Mouse (Mus musculus): ENCODE data around the gene Mcm5.

Mcm5 gene

DNA sequence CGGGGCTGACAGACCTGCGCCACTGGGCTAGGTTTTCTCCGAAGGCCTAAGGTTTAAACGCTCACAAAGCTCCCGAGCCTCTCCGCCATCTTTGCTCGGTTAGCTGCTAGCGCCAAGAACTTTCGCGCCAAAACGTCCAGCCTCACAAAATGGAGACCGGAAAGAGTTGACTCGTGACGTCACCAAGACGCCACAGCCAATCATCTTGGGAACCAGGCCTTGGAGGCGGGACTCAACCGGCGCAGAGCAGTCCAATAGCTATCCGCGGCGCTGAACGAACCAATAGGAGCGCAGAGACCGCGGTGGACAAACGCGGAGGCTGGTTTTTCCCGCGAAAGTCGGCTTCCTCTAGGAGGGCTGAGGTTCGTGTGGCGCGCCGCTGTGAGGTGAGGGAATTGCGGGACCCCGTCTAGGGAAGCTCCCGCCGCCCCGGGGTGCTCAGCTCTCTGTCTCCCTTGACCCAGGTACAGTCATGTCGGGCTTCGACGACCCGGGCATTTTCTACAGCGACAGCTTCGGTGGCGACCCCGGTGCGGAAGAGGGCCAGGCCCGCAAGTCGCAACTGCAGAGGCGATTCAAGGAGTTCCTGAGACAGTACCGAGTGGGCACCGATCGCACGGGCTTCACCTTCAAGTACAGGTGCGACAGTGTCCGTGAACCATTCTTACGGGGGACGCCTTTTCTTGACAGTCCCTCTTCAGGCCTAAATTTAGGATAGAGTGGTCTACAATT, at the start of gene Mcm5:
TSS of gene Mcm5 (plus strand) at position 334 of the 732 bp plus-strand sequence.
- peak; percentile 98 to 99 for DNase-seq (ENCODE audit: low spot score in 2 of 2)

DNA sequence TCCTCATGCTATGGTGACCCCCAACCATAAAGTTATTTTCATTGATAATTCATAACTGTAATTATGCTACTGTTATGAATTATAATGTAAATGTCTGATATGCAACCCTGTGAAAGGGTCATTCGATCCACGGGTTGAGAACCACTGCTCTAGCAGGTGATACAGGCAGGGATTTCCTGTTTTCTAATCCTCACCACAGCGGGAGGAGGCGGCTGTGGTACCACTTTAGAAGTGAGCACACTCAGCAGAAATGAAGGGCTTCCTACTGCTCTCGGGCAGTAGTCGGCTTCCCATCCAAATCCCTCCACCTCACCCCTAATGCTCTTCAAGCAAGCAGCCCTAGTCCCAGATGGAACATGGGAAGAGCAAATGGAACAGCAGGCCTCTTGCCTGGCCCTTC, 49.3 kb upstream of the Mcm5 start:
- no peak for DNase-seq (ENCODE audit: low spot score in 2 of 2)

DNA sequence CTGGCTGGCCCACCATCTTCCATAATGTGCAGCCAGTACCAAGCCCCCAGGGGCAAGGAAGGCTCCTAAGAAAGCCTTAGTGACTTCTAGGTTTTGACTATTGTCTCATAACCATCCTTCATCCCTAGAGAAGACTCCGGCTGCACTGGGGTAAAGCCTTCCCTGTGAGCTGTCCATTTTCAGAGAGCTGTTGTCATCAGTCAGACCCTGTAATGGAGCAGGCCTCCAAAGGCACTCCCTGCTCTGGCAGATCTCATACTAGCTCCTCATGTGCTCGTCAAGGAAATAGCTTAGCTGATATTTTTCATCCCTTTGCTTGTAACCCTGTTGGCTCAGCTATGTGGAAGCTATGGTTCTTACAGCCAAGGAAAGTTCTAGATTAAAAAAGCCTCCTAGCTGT, 48.6 kb upstream of the Mcm5 start:
- no peak for DNase-seq (ENCODE audit: low spot score in 2 of 2)

DNA sequence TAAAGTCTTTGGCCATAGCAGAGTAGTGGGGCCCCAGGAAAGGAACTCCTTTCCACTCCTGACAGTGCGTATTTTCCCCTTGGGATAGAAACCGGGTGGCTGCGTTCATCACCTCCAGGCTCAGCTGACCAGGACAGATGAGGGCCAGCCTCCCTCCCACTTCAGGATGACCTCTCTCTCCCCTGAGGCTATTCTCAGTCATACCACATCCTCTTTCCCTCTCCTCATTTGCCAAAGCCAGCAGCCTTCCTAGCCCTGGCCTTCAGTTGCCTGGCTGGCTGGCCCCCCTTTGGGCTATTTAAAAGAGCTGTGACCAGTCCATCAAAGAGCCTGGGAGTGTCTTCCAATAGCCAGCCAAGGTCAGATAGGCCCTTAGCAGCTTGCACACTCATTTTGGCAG, 46.1 kb upstream of the Mcm5 start:
- no peak for DNase-seq (ENCODE audit: low spot score in 2 of 2)

DNA sequence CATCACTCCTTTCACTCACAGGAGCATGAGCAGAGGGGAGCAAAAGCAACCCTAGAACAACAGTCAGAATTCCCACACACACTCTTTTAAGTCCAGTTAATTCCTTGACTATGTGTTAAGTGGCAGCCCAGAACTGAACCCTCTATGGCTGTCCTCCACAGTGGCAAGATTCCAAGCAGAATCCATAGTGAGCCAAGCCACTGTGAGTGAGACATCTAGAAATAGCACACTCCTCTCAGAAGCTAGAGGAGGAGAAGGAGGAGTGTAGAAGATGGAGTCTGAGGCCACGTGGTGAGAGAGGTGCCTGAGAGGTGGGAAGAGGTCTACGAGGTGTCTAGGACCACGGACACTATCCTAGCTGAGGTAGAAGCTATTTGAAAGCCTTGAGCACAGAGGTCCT, 44.6 kb upstream of the Mcm5 start:
- no peak for DNase-seq (ENCODE audit: low spot score in 2 of 2)

DNA sequence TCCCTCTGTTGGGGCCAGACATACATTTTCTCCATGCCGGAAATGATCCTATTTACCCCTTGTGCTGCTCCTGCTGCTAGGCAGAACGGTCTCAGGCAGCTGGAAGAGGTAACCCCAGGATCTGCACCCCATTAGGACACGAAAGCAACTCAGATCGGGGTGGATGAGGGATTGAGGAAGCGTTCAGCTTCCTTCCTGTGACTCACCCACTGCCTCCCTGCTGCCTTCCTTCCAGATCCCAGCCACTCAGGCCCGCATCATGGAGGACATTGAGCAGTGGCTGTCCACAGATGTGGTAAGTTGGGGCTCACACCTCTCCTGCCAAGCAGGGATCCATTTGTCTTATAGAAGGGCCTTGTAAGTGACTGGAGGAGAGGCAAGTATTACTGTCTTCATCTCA, 42.1 kb upstream of the Mcm5 start:
- no peak for DNase-seq (ENCODE audit: low spot score in 2 of 2)

DNA sequence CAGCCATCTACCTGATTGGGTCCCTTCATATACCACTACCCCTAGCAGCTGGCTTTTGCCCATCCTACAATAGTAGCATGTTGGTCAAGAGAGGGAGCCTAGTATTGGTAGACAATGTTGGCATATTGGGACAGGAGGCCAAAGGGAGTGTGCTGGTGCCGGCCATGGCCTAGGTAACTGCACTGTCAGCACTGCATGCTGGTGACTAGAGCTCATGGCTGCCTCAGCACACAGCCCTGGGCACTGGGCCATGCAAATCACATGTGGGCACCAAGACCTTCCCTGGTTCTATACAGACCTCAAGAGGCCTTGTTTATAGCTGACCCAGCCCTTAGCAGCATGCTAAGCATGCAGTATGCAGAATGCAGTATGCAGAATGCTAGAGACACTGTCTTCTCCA, 39.1 kb upstream of the Mcm5 start:
- no peak for DNase-seq (ENCODE audit: low spot score in 2 of 2)

DNA sequence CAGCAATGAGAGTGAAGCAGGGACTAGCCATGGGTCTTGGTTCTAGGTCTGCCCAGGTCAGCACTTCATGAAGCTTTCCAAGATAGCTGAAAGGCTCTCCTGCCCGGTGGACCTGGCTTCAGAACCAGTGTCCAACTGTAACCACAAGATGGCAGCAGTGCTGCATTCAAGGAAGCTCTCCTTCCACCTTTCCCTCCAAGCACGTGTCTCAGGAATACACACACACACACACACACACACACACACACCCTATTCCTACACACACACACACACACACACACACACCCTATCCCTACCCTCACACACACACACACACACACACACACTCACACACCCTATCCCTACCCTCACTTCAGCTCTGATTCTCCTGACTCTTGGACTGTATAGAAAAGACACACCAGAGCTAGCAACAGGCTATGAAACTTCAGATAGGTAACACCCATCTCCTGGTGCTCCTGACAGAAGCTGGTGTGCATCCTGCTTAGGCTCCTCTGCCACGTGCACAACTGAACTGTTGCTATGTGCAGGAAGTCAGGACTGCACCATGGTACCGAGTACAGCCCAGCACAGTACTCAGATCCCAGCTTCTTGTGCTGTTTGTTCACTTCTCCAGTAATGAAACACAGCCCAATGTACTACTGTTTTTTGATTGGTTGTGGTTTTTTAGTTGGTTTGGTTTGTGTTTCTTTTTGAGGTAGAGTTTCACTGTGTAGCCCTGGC, 37.6 kb upstream of the Mcm5 start:
- DNase-seq (ENCODE audit: low spot score in 2 of 2), result peak; percentile 53 to 69

DNA sequence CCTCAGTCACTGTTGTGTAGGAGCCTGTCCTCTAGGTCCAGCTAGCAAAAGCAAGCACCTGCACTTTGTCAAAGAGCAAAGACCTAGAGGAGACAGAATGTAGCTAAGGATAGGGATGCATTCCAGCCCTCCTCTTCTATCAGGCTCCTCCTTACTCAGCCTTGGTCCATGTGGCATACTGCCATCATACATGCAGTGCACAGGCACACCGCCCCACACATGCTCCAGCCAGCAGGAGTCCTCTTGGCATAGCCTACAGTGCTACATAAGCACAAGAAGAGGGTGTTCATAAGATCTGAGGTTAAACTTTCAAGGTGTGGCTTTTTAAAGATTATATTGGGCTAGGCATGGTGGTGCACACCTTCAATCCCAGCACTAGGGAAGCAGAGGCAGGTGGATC, 34.5 kb upstream of the Mcm5 start:
- no peak for DNase-seq (ENCODE audit: low spot score in 2 of 2)

DNA sequence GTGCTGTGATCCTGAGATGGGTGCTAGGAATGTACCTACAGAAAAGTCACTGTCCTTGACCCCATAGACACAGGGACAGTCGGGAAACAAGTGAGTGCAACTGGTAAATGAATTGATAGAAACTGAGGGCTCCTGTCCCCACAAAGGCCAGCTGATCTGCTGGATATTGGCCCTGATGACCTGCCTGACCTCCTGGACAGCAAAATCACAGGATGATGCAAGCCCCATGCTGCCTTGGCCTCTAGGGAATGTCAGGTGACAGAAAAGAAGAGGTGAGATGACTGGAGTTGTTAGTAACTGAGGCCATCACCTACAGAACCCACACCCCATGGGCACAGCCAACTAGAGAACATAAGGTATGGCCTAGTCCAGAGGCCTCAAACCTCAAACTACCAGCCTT, 31.2 kb upstream of the Mcm5 start:
- no peak for DNase-seq (ENCODE audit: low spot score in 2 of 2)

DNA sequence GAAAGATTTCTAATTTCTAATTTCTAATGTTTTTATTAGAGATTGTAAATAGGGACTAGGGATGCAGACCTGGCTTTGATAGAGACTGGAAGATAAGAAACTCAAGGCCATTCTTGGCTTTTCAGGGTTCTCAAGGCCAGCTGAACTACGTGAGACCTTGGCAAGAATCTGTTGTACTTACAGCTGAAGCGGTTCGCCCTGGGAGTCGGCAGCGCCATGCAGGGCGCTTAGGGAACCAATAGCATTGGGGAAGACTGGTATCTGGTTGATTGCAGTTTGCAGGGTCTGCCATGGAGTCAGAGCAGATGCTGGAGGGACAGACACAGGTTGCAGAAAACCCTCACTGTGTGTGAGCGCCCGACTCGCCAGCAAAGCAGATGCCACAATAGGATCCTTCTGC, 30.5 kb upstream of the Mcm5 start:
- DNase-seq (ENCODE audit: low spot score in 2 of 2), result no peak

DNA sequence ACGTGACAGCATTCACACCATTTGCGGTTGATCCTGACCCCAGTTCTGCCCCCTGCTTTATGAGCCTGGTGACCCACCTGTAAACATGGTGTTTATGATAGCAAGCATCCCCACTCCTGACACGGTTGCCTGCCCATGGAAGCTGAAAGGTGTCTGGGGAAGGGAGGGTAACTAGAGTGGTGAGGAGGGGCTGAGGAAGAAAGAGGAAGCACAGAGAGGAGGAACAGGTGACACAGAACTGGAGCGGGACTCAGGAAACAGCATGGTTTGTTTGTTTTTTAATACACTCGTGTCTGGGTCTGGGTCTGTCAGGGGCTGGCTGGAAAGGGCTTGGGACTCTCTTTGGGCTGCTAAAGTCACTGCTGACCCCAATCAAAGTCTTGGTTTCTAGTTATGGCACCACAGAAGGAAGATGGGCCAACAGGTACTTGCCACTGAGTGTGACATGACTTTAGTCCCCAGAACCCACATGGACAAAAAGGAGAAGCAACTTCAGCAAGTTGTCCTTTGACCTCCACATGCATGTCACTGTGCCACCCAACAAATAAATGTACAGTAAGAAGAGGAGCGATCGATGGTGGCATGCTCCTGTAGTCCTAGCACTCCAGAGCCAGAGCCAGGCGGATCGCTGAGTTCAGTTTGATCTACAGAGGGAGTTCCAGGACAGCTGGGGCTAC, 27.9 kb upstream of the Mcm5 start:
- DNase-seq (ENCODE audit: low spot score in 2 of 2), result no peak

DNA sequence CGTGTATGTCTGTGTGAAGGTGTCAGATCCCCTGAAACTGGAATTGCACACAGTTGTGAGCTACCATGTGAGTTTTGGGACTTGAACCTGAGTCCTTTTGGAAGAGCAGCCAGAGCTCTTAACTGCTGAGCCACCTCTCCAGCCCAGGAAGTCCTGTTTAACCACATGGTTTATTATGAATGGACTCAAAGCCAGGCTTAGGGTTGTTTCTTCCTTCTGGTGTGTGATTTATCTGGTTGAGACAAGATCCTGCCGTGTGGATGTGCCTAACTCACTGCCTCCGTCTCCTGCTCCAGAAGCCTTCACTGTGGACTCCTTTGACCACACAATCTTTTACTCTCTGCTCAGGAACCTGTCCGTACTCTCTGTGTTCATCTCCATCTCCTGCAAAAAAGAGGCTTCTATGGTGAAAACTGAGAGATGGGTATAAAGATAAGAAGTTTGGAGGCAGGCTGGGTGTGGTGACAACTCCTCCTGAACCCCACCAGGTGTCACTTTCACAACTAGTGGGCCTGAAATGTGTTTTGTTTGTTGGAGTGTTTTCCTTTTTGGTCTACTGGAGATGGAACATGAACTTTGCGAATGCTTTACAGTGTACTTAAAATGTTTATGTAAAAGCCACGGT, 27.1 kb upstream of the Mcm5 start:
- no peak for DNase-seq (ENCODE audit: low spot score in 2 of 2)

DNA sequence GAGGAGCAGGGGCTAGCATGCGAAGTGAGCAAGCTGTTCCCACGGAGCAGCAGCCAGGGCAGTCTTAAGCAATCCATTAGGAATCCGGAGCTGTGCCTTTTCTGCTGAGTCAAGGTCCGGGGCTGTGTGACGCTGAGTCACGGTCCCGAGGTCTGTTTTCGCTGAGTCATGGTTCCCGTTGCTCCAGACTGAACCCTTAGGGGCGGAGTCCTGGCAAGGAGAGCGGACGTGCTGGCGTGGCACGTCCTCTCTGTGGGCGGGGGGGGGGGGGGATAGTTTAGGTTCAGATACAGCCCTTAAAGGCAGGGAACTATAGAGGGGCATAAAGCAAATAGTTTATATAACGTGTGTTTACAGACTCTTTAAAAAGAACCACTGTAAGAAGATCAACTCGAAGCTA, 25.5 kb upstream of the Mcm5 start:
- DNase-seq (ENCODE audit: low spot score in 2 of 2), result peak; percentile 78 to 84

DNA sequence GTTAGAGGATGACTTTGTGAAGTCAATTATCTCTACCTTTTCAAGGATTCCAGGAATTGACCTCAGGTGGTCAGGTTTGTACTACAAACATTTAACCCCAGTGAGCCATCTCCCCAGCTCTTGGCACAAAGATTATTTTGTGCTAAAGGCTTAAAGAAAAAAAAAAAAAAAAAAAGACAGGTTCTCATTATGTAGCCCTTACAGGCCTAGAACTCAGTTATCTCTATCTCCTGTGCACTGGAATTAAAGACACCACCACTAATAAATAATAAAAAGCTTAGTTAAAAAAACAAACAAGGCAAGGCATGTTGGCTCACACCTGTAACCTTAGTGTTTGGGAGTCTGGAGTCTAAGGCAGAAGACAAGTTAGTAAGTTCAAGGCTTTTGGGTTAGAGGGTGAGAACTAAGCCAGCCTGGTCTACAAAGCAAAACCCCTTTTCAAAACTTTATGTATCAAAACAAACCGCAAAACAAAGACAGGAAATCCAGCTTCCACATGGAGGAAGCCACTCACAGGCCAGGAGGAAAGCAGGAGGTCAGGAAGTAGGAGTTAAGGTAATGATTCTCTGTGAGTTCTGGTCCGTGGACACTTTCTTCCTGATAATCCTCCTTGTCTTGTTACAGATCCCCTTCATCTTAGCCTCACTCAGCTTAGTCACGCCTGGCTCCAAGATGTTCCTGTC, 24.8 kb upstream of the Mcm5 start:
- no peak for DNase-seq (ENCODE audit: low spot score in 2 of 2)

DNA sequence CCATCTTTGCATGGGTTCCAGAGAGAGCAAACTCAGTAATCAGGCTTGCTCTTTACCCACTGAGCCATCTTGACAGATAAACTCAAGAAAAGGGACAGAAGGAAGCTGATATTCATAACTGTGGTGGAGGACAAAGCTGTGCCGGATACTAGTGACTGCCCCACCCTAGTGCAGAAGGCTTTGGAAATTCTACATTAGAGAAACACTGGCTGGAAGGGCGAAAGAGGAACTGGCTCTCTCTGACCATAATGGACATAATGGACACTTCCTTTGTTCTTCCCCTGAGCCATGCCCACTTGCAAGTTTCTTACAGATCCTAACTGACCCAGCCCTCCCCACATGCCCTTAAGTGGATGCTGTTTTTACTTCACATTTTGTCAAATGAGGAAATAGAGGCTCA, 23.4 kb upstream of the Mcm5 start:
- no peak for DNase-seq (ENCODE audit: low spot score in 2 of 2)

DNA sequence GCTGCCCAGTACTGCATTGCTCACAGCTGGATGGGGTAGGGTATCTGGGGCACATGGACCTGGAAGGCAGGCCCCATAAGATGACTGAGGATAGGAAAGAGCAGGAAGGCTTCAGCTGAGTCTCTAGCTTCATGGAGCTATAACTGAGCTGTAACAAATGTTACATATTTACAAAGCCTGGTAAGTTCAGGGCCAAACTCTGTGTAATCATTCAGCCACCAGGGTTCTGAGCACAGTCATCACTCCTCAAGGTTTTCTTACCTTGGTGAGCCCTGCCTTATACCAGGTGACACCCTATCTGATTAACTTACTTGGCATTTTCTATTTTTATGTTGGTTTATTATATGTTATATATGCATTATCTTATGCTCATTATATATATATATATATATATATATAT, 22.2 kb upstream of the Mcm5 start:
- DNase-seq (ENCODE audit: low spot score in 2 of 2), result no peak

DNA sequence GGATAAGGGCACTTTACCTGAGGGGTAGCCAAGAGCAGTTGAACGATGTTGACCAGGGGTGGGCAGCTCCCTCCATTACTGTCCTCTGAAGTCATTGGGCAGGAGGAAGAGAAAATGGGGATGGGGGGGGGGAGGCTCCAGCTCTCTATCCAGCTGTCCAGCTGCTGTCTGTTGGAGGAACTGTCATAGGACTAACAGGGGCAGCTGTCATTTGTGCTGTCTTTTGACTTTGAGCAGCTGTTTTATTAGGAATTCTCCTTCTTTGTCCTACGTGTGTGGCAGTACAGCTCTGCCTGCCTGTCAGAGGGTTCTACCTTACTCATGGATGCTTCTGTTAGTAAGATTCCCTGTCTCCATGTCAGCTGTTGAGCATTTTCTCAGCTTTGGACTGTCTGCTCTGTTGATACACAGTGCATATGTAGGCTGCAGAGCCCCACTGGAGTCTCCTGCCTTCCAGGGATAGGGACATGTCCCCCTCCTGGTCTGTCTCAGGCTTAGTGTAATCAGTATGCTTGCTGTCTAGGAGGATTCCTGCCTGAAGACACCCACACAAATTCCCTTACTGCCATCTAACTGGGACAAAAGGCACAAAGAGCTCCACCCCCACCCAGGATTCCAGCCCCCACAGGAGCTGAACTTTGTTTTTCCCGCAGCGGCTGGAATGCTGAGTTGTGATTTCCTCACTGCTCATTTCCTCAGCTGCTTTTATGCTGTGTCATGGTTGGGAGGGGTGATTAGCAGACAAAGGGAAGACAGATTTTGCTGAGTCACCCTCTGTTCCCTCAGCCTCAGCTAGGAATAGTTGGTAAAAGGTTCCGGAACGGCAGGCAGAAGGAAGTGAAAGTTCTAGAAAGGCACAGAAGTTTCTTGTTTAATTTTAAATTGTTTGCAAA, 20.1 kb upstream of the Mcm5 start:
- peak in 1 of 2 experiments; percentile 13 for DNase-seq (ENCODE audit: low spot score in 2 of 2)

DNA sequence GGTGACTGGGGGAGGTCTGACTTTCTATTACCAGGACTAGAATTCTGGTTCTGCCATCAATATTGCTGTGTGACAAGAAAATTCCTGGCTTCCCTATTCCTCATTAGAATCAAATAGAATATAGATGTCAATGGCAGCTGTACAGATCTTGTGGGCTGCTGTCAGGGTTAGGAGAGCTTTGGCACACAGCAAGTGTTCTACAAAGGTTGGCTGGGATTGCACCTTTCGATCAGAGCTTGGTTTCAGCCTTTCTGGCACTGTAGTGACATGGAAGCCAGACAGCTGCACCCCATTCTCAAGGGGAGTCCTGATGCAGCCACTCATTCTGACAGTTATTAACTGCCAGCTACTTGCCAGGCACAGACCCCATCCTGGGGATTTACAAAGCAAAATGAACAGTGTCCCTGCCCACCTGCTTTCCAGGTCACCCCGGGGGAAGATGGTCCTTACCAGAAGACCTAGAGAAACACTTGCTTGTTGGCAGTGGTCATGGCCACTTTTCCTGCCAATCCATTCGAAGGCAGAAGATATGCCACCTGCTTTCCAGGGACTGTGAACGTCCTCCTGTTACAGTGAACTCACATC, 18.5 kb upstream of the Mcm5 start:
- no peak for DNase-seq (ENCODE audit: low spot score in 2 of 2)

DNA sequence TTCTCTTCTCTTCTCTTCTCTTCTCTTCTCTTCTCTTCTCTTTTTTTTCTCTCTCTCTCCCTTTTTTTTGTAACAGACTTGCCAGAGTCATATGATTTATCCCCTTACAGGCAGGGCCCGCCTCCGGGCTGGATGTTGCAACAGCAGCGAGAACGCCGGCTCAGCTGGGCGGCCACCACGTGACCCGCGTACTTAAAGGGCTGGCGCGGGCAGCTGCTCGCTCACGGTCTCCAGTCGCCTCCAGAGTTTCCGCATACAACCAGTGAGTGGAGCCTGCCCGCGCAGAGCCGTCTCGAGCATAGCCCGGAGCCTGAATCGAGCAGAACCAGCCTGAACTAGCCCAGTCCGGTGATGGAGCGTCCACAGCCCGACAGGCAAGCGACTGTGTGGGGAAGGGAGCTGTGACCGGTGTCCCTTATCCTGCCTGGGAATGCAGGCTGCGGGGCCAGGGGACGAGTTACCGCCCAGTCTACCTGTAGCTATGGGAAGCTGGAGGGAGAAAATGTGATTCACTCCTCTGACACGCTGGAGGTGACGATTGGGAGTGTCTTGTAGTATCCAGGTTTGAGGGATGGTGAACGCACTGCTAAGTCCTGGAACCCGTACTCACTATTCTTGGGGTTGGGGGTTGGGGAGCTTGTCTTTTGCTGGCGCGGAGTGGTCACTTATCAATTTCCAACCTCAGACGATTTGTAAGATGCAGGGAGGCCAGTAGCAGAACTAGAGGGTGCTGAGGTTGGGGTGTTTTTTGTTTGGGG, 15.8 kb upstream of the Mcm5 start, which contains the start of gene Hmox1:
TSS of gene Hmox1 (plus strand) at position 223 of the 758 bp plus-strand sequence.
- peak; percentile 52 to 66 for DNase-seq (ENCODE audit: low spot score in 2 of 2)

Data from spleen, postnatal 14 days (tissue).